9 mouse cellular contexts compared by ENCODE assay signal in genomic region chr3:19904446-19905275, GRCm38 (mm10). TPM values are rescaled to one million over a fixed set of nuclear protein-coding genes. Genes with fewer than 3 reads are reported as not detected.
A peak's percentile ranks its signal among the peaks of the same experiment; 100 is the strongest.
DNase-seq lines count a peak whose midpoint lies in the region; ATAC-seq and TF ChIP-seq lines count a peak whose summit lies in the region.
"Had no signal": no experiment of that assay in that cellular context is flagged by ENCODE, and none has a peak within 500 bp of the region (broad histone marks: within the 10 kb centered on the region; RNA-seq: fewer than 3 reads in every experiment).

No protein-coding gene starts in this region.

- TF ChIP-seq CTCF in spleen, adult 2 months (IDR thresholded peaks at IDR 0.05; ENCODE audit: extremely low read depth, insufficient read depth, insufficient read length, insufficient replicate concordance): peak; percentile 47; the same call in 1 of the 2 replicates
- peak; percentile 85 for TF ChIP-seq CTCF in stomach, postnatal 0 days (IDR thresholded peaks at IDR 0.05; ENCODE audit: low read depth)

- no peaks in the 10 kb centered on the region for H3K27me3 ChIP-seq in spleen, adult 2 months (ENCODE audit: control insufficient read depth, insufficient read depth, low read length)
- H3K27me3 ChIP-seq in intestine, embryonic 15.5 days (replicated peaks): no peaks in the 10 kb centered on the region
- H3K27me3 ChIP-seq in limb, embryonic 11.5 days (ENCODE audit: control insufficient read depth, insufficient read depth, low read length): no peaks in the 10 kb centered on the region
- H3K27me3 ChIP-seq in midbrain, embryonic 16.5 days (ENCODE audit: control insufficient read depth, insufficient read depth, low read depth, low read length): no peaks in the 10 kb centered on the region
- H3K27me3 ChIP-seq in stomach, postnatal 0 days (ENCODE audit: control insufficient read depth, insufficient read depth, low read length): no peaks in the 10 kb centered on the region
- H3K27me3 ChIP-seq: liver, embryonic 15.5 days had no signal

- DNase-seq in spleen, adult 2 months (ENCODE audit: low read depth in 1 of 2, low spot score in 2 of 2): peak; percentile 9 to 45
- DNase-seq in spleen, adult 12 weeks (ENCODE audit: low spot score): no peak
- peak; percentile 12 for DNase-seq in cerebellum, adult 9-11 months
- peak; percentile 12 to 61 for DNase-seq in frontal cortex, postnatal 36 days (ENCODE audit: low spot score in 2 of 2)
- DNase-seq in limb, embryonic 11.5 days (ENCODE audit: low spot score): peak; percentile 71
- DNase-seq in stomach, postnatal 0 days (ENCODE audit: low spot score): peak; percentile 55

- H3K27ac ChIP-seq in spleen, adult 2 months (ENCODE audit: insufficient read depth, low read length): no peak overlapping the region
- H3K27ac ChIP-seq in intestine, embryonic 15.5 days: no peak overlapping the region
- no peak overlapping the region for H3K27ac ChIP-seq in limb, embryonic 11.5 days (replicated peaks; ENCODE audit: low read depth, low read length)
- H3K27ac ChIP-seq in midbrain, embryonic 16.5 days (ENCODE audit: low read length): no peak overlapping the region
- H3K27ac ChIP-seq in stomach, postnatal 0 days (replicated peaks): no peak overlapping the region
- H3K27ac ChIP-seq: liver, embryonic 15.5 days had no signal

- H3K9me3 ChIP-seq in intestine, embryonic 15.5 days: no peaks in the 10 kb centered on the region
- no peaks in the 10 kb centered on the region for H3K9me3 ChIP-seq in limb, embryonic 11.5 days (ENCODE audit: control insufficient read depth, low read length)
- H3K9me3 ChIP-seq in midbrain, embryonic 16.5 days (replicated peaks; ENCODE audit: control insufficient read depth, low read length, poor library complexity, severe bottlenecking): no peaks in the 10 kb centered on the region
- H3K9me3 ChIP-seq in stomach, postnatal 0 days (ENCODE audit: control insufficient read depth, low read length): no peaks in the 10 kb centered on the region
- H3K9me3 ChIP-seq: liver, embryonic 15.5 days had no signal

- no peak for TF ChIP-seq POLR2A in spleen, adult 2 months (IDR thresholded peaks at IDR 0.05; ENCODE audit: low read depth, low read length)

- no peaks in the 10 kb centered on the region for H3K36me3 ChIP-seq in spleen, adult 2 months (ENCODE audit: control insufficient read depth, insufficient read depth, low read length)
- H3K36me3 ChIP-seq in intestine, embryonic 15.5 days: no peaks in the 10 kb centered on the region
- no peaks in the 10 kb centered on the region for H3K36me3 ChIP-seq in limb, embryonic 11.5 days (ENCODE audit: control insufficient read depth, insufficient read depth, low read length)
- H3K36me3 ChIP-seq in midbrain, embryonic 16.5 days (ENCODE audit: control insufficient read depth, insufficient read depth, low read length): no peaks in the 10 kb centered on the region
- no peaks in the 10 kb centered on the region for H3K36me3 ChIP-seq in stomach, postnatal 0 days (ENCODE audit: control insufficient read depth, insufficient read depth, low read length)
- H3K36me3 ChIP-seq: liver, embryonic 15.5 days had no signal

- no peak overlapping the region for H3K4me3 ChIP-seq in spleen, adult 2 months (ENCODE audit: extremely low read depth, insufficient read depth, insufficient read length)
- H3K4me3 ChIP-seq in intestine, embryonic 15.5 days (replicated peaks): no peak overlapping the region
- H3K4me3 ChIP-seq in limb, embryonic 11.5 days (ENCODE audit: low read depth, low read length): no peak overlapping the region
- H3K4me3 ChIP-seq in midbrain, embryonic 16.5 days (ENCODE audit: low read depth, low read length): no peak overlapping the region
- no peak overlapping the region for H3K4me3 ChIP-seq in stomach, postnatal 0 days (ENCODE audit: low read depth, low read length)
- H3K4me3 ChIP-seq: liver, embryonic 15.5 days had no signal

- peak; percentile 71 for ATAC-seq in intestine, embryonic 15.5 days
- ATAC-seq in limb, embryonic 11.5 days (ENCODE audit: insufficient number of reproducible peaks, low FRiP score, low TSS enrichment, low read depth): 0 out of 2 replicates have a peak, but pooled peaks have one; percentile 39
- ATAC-seq in midbrain, embryonic 16.5 days: peak; percentile 92
- ATAC-seq in stomach, postnatal 0 days (ENCODE audit: low FRiP score, low TSS enrichment): peak; percentile 68

- 28% methylated on average over 5 of the region's 5 CpGs for WGBS in spleen, adult 2 months
- 25% methylated on average over 5 of the region's 5 CpGs for WGBS in intestine, embryonic 15.5 days
- WGBS in limb, embryonic 11.5 days: 29% methylated on average over 5 of the region's 5 CpGs
- 25% methylated on average over 5 of the region's 5 CpGs for WGBS in midbrain, embryonic 16.5 days
- WGBS in stomach, postnatal 0 days: 27% methylated on average over 5 of the region's 5 CpGs

- TF ChIP-seq EP300 in stomach, postnatal 0 days (optimal IDR thresholded peaks at IDR 0.05): no peak

- H3K9ac ChIP-seq in intestine, embryonic 15.5 days: no peak overlapping the region
- H3K9ac ChIP-seq in limb, embryonic 11.5 days (ENCODE audit: low read length): no peak overlapping the region
- no peak overlapping the region for H3K9ac ChIP-seq in midbrain, embryonic 16.5 days (ENCODE audit: low read depth, low read length)
- H3K9ac ChIP-seq in stomach, postnatal 0 days (ENCODE audit: low read length): no peak overlapping the region
- H3K9ac ChIP-seq: liver, embryonic 15.5 days had no signal

- H3K4me2 ChIP-seq in intestine, embryonic 15.5 days (replicated peaks): no peak overlapping the region
- no peak overlapping the region for H3K4me2 ChIP-seq in limb, embryonic 11.5 days (ENCODE audit: low read depth, severe bottlenecking)
- no peak overlapping the region for H3K4me2 ChIP-seq in midbrain, embryonic 16.5 days (ENCODE audit: low read length)
- no peak overlapping the region for H3K4me2 ChIP-seq in stomach, postnatal 0 days (replicated peaks; ENCODE audit: low read depth)
- H3K4me2 ChIP-seq: liver, embryonic 15.5 days had no signal

- no peaks in the 10 kb centered on the region for H3K4me1 ChIP-seq in spleen, adult 2 months (ENCODE audit: control insufficient read depth, insufficient read depth, insufficient read length)
- H3K4me1 ChIP-seq in intestine, embryonic 15.5 days (replicated peaks): no peaks in the 10 kb centered on the region
- no peaks in the 10 kb centered on the region for H3K4me1 ChIP-seq in limb, embryonic 11.5 days (ENCODE audit: control insufficient read depth, insufficient read depth, low read length)
- no peaks in the 10 kb centered on the region for H3K4me1 ChIP-seq in midbrain, embryonic 16.5 days (ENCODE audit: control insufficient read depth, insufficient read depth, low read length)
- H3K4me1 ChIP-seq in stomach, postnatal 0 days (replicated peaks; ENCODE audit: control insufficient read depth, insufficient read depth): no peaks in the 10 kb centered on the region
- H3K4me1 ChIP-seq: liver, embryonic 15.5 days had no signal

RNA-seq across cellular contexts. Expression of gene Cp, which starts 52.2 kb away (rescaled TPM):
- polyA plus RNA-seq in spleen, adult 2 months (2012; rRNA removed): 5.1 and 6.3 TPM in 2 replicates
- 1.1 and 1.5 TPM in 2 replicates for polyA plus RNA-seq in intestine, embryonic 15.5 days (2015; fragmentation: Nextera tagmentation; extraction: Ambion mirVana)
- polyA plus RNA-seq in limb, embryonic 11.5 days (2014; fragmentation: Nextera tagmentation; extraction: Ambion mirVana): 0.05 and 0.27 TPM in 2 replicates
- 8.0 and 10.2 TPM in 2 replicates for polyA plus RNA-seq in midbrain, embryonic 16.5 days (2015; fragmentation: Nextera tagmentation; extraction: Ambion mirVana)
- polyA plus RNA-seq in stomach, postnatal 0 days (2015; fragmentation: Nextera tagmentation; extraction: Ambion mirVana): 1.4 and 2.1 TPM in 2 replicates

Comparison
In these comparisons a context has a peak if more than half of its experiments do, and no peak if none do; other contexts are left out.
1. ATAC-seq: peak in every context shown above with its lines; median percentile 92 in midbrain, embryonic 16.5 days; 71 in intestine, embryonic 15.5 days; 68 in stomach, postnatal 0 days; 39 in limb, embryonic 11.5 days.